Mouse (Mus musculus): Measurements from ENCODE around the gene Cbx8. TPM values are rescaled to one million over a fixed set of nuclear protein-coding genes. Genes with fewer than 3 reads are reported as not detected.
A peak's percentile ranks its signal among the peaks of the same experiment; 100 is the strongest.

Cbx8 gene
- polyA plus RNA-seq, 1 experiment from 2014 or later, result 7.8 TPM

DNA sequence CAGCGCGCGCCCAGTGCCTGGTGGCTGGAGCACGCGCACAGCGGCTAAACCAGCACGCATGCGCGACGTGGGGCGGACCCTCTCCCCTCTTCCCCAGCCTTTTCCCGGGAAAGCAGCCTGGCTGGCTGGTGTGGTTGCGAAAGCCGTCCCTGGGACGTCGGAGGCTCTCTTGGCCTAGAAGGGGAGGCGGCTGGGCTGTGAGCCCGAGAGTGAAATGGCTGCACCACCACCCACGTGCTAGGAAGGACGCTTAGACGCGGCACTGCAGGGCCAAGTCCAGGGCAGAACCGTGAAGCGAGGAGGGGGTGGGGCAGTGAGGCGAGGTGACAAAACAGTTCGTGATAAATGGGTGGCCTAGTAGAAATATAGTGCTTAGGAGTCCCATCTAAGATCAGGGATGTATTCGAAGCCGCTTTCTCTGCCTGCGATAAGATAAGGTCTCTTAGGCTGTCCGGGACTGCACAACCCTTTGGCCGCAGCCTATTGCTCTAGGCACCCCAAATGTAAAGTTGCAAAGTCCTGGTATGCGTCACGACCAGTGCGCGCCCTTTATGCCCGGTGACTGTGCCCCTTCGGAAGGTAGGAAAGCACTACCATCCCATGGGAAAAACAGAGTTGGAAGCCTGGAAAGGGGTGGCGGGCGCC is 6.0 kb upstream of the Cbx8 start:
- no peak for ATAC-seq (replicated peaks; ENCODE audit: insufficient number of reproducible peaks, low FRiP score, low TSS enrichment)
- Histone ChIP-seq H3K36me3 (ENCODE audit: control insufficient read depth, insufficient read depth, low read length) (no peaks in the 10 kb centered on the region), H3K27ac (ENCODE audit: low read depth, low read length) (no peak overlapping the region), H3K9me3 (replicated peaks; ENCODE audit: control insufficient read depth, low read length) (no peaks in the 10 kb centered on the region), H3K4me3 (ENCODE audit: low read depth, low read length) (peak overlapping the region; percentile 37), H3K27me3 (ENCODE audit: control insufficient read depth, insufficient read depth, low read length) (peaks cover 100% of the 10 kb centered on the region), H3K9ac (ENCODE audit: low read depth, low read length) (no peak overlapping the region; the same call in 1 of the 2 replicates), H3K4me1 (ENCODE audit: control insufficient read depth, insufficient read depth, low read length) (peaks cover 25% of the 10 kb centered on the region), H3K4me2 (peak overlapping the region; percentile 65)
- WGBS (ENCODE audit: insufficient replicate concordance), result 1% methylated on average over 39 of the region's 39 CpGs

DNA sequence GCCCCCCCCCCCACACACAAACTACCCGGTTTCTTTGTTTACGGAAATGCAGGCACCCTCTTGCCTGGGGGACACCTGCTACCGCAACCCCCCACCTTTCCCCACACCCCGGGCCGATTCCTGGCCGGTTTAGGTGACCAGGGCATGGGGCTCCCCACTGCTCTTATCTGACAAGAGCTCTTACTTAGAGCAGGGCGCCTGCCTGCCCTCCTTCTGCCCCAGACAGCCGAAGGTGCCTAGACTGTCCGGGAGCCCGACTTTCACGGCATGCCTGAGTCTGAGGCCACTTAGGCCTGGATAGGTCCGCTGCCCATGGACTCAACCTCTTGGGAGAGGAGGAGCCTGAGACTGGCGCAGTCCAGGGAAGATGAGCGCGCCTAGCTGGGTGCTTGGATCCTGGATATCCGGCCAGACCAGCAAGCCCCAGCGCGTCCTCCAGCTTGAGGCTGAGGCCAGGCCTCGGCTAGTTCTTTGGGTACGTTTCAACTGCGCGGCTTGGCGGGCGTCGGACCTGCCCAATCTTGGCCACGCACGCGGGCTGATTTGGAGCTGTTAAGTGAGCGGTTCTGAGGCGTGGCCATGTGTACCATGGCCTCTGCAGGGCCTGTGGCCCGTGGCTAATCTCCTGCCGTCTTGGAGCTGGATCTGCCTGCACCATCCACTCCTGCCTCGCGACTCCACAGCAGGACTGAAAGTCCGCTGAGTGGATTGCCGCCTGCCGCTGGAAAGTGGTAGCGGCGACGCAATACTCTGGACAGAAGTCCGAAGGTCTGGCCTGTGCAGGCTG is 4.0 kb upstream of the Cbx8 start:
- H3K9me3 ChIP-seq (replicated peaks; ENCODE audit: control insufficient read depth, low read length), result no peaks in the 10 kb centered on the region
- no peak for ATAC-seq (replicated peaks; ENCODE audit: insufficient number of reproducible peaks, low FRiP score, low TSS enrichment)
- H3K4me2 ChIP-seq, result peak overlapping the region; percentile 56
- peak overlapping the region; percentile 20 for H3K4me3 ChIP-seq (ENCODE audit: low read depth, low read length)
- peaks cover 32% of the 10 kb centered on the region for H3K4me1 ChIP-seq (ENCODE audit: control insufficient read depth, insufficient read depth, low read length)
- no peak overlapping the region for H3K27ac ChIP-seq (ENCODE audit: low read depth, low read length)
- 2% methylated on average over 41 of the region's 41 CpGs for WGBS (ENCODE audit: insufficient replicate concordance)
- peaks cover 85% of the 10 kb centered on the region for H3K27me3 ChIP-seq (ENCODE audit: control insufficient read depth, insufficient read depth, low read length)
- H3K9ac ChIP-seq (ENCODE audit: low read depth, low read length), result 0 out of 2 replicates have a peak overlapping the region, but pooled peaks have one; percentile 3
- H3K36me3 ChIP-seq (ENCODE audit: control insufficient read depth, insufficient read depth, low read length), result no peaks in the 10 kb centered on the region

DNA sequence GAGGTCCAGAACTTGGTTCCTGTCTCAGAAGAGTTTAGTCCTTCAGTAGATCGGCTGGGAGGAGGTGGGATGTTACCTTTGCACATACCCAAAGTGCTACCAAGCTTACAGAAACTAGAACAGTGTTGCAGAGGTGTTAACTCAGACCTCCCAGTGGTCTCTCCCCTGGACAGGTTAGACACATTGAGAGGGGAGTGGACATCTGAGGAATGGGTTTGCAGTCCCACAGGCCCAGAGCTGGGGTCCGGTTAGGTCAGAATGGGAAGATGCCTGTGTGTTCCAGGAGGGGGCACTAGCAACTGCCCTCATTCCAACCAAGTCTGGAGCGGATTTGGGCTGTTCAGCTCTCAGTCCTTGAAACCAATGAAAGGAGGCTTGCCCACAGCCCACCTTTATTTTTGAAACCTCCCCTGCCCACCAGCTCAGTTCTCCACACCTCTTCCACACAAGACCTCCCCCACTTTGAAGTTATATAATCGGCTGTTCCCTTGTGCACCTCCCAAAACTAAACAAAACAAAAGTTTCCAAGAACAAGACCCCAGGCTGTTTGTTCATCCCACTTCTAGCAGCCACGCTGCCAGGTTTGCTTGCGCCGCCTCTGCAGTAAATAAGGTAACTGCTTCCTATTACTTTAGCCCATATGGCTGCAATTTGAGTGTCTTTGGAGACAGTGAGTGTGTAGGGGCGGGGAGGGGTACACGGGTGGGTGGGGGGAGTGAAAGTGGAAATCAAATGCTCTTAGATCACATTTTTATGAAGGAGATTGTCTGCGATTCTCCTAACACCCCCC is 3.2 kb upstream of the Cbx8 start:
- Histone ChIP-seq H3K4me2 (peak overlapping the region; percentile 56), H3K36me3 (ENCODE audit: control insufficient read depth, insufficient read depth, low read length) (peaks cover 2% of the 10 kb centered on the region), H3K9ac (ENCODE audit: low read depth, low read length) (no peak overlapping the region), H3K4me3 (ENCODE audit: low read depth, low read length) (peak overlapping the region; percentile 20), H3K9me3 (replicated peaks; ENCODE audit: control insufficient read depth, low read length) (no peaks in the 10 kb centered on the region), H3K27me3 (ENCODE audit: control insufficient read depth, insufficient read depth, low read length) (peaks cover 84% of the 10 kb centered on the region), H3K27ac (ENCODE audit: low read depth, low read length) (no peak overlapping the region), H3K4me1 (ENCODE audit: control insufficient read depth, insufficient read depth, low read length) (peaks cover 39% of the 10 kb centered on the region)
- whole genome bisulfite sequencing (ENCODE audit: insufficient replicate concordance), result 4% methylated on average over 10 of the region's 10 CpGs
- no peak for ATAC-seq (replicated peaks; ENCODE audit: insufficient number of reproducible peaks, low FRiP score, low TSS enrichment)

DNA sequence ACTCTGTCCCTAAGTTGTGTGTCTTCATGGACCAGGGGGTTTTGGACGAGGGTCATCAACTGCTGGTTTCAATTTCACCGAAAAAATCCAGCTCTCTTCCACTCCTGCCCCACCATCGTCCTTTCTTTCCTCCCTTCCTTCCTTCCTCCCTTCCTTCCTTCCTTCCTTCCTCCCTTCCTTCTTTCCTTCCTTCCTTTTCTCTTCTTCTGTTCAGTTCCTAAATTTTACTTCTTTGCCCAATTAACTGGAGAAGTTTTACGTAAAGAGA is 2.4 kb upstream of the Cbx8 start:
- WGBS (ENCODE audit: insufficient replicate concordance), result 2% methylated on average over 4 of the region's 4 CpGs
- Histone ChIP-seq H3K4me3 (ENCODE audit: low read depth, low read length) (0 out of 2 replicates have a peak overlapping the region, but pooled peaks have one; percentile 56), H3K9ac (ENCODE audit: low read depth, low read length) (no peak overlapping the region)

DNA sequence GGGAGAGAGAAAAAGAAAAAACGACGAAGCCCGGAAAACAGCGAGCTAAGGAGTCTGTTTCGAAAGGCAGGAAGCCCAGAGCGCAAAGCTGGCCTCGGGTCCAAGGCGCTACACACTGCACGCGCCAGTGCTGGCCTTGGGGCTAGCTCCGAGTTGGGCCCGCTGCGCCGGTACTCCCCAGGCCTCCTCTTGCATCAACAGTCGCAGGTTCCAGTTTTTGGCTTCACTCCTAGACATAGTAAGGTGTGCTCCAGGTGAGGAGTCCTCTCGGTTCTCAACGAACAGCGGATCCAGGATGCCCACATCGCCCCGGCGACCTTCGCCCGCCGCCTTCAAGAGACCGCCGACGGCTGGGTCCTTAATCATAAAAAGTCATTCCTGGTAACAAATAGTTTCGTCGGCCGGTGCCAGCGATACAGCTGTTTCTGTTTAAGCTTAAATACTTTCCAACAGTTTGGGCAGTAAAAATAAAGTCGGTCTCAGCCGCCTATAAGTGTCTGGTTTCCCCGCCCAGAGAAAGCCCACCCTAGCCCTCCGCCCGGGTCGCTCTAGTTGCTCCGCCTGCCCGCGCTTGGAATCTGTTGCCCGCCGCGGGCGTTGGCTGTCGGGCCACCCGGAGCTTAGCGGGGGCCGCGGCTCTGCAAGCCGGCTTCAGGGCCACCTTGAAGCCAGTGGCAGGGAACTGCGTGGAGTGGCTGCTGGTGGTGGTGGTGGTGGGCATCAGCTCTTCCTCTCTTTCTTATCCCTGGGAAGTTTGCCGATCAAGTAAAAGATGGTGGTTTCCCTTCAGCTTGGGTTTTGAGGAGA is 1.9 kb upstream of the Cbx8 start:
- Histone ChIP-seq H3K4me1 (ENCODE audit: control insufficient read depth, insufficient read depth, low read length) (peaks cover 40% of the 10 kb centered on the region), H3K36me3 (ENCODE audit: control insufficient read depth, insufficient read depth, low read length) (peaks cover 4% of the 10 kb centered on the region), H3K4me3 (ENCODE audit: low read depth, low read length) (peak overlapping the region; percentile 56; the same call in 1 of the 2 replicates), H3K9ac (ENCODE audit: low read depth, low read length) (no peak overlapping the region), H3K27me3 (ENCODE audit: control insufficient read depth, insufficient read depth, low read length) (peaks cover 83% of the 10 kb centered on the region), H3K9me3 (replicated peaks; ENCODE audit: control insufficient read depth, low read length) (no peaks in the 10 kb centered on the region), H3K27ac (ENCODE audit: low read depth, low read length) (no peak overlapping the region), H3K4me2 (peak overlapping the region; percentile 27; the same call in 1 of the 2 replicates)
- WGBS (ENCODE audit: insufficient replicate concordance), result 1% methylated on average over 52 of the region's 52 CpGs
- ATAC-seq (replicated peaks; ENCODE audit: insufficient number of reproducible peaks, low FRiP score, low TSS enrichment), result no peak

More for the DNA sequence above, 2.4 kb upstream of the Cbx8 start:
- ATAC-seq (replicated peaks; ENCODE audit: insufficient number of reproducible peaks, low FRiP score, low TSS enrichment), result no peak
- no peaks in the 10 kb centered on the region for H3K9me3 ChIP-seq (replicated peaks; ENCODE audit: control insufficient read depth, low read length)
- peaks cover 40% of the 10 kb centered on the region for H3K4me1 ChIP-seq (ENCODE audit: control insufficient read depth, insufficient read depth, low read length)
- 0 out of 2 replicates have a peak overlapping the region, but pooled peaks have one; percentile 27 for H3K4me2 ChIP-seq
- peaks cover 4% of the 10 kb centered on the region for H3K36me3 ChIP-seq (ENCODE audit: control insufficient read depth, insufficient read depth, low read length)
- H3K27ac ChIP-seq (ENCODE audit: low read depth, low read length), result no peak overlapping the region
- H3K27me3 ChIP-seq (ENCODE audit: control insufficient read depth, insufficient read depth, low read length), result peaks cover 83% of the 10 kb centered on the region

DNA sequence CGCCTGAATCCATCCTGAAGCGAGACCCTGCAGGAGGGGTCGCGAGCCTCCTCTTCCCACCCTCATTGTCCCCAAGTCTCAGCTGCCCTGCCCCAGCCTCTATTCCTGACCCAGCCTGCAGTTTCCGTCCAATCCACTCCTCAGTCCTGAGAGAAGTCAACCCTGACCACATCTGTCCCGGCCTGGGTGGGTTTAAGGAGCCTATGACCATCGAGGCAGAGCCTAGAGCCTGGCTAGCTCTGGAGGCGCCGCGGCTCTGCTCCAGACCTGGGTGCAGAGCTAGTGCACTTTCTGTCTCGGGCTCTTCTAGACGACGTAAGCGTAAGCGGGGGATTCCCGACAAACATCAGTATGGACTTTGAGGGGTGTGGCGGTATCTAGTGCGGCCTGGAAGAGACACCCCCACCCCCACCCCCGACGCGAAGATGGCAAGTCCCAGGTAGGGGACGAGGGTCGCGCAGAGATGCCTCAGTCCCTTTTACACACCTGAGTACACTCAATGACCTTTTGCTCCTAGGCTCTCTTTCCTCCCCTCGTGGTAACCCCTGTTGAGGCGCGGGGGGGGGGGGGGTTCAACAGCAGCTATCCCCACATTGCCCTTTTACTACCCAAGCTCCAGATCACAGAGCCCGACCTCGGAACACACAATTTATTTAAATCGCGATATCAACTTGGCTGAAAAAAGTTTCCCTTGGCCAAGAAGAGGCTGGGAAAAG is 1.1 kb upstream of the Cbx8 start:
- no peak for ATAC-seq (replicated peaks; ENCODE audit: insufficient number of reproducible peaks, low FRiP score, low TSS enrichment)
- Histone ChIP-seq H3K4me1 (ENCODE audit: control insufficient read depth, insufficient read depth, low read length) (peaks cover 41% of the 10 kb centered on the region), H3K4me3 (ENCODE audit: low read depth, low read length) (peak overlapping the region; percentile 56), H3K27ac (ENCODE audit: low read depth, low read length) (no peak overlapping the region), H3K27me3 (ENCODE audit: control insufficient read depth, insufficient read depth, low read length) (peaks cover 82% of the 10 kb centered on the region), H3K9me3 (replicated peaks; ENCODE audit: control insufficient read depth, low read length) (no peaks in the 10 kb centered on the region), H3K4me2 (peak overlapping the region; percentile 80), H3K9ac (ENCODE audit: low read depth, low read length) (peak overlapping the region; percentile 36), H3K36me3 (ENCODE audit: control insufficient read depth, insufficient read depth, low read length) (peaks cover 4% of the 10 kb centered on the region)
- WGBS (ENCODE audit: insufficient replicate concordance), result under 1% methylated on average over 31 of the region's 31 CpGs

DNA sequence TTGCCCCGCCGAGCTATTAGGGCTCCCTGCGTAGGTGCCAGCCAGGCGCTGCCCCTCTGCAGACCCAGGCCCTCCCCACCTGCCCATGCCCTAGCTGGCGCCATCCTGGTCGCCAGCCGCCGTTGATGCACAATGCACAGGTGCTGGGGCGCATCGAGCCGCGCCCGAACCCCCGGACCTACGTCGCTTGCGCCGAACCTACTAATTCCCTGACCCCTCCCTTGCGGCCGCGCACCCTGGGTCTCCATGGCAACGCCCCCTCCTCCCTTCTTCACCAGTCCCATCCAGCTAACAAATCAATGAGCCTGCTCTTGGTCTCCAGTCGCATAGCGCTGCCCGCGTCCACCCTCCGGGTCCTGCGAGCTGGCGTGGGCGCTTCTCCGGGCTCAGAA is 552 bp upstream of the Cbx8 start:
- Histone ChIP-seq H3K4me1 (ENCODE audit: control insufficient read depth, insufficient read depth, low read length) (peaks cover 37% of the 10 kb centered on the region), H3K27me3 (ENCODE audit: control insufficient read depth, insufficient read depth, low read length) (peaks cover 82% of the 10 kb centered on the region), H3K9ac (ENCODE audit: low read depth, low read length) (peak overlapping the region; percentile 36), H3K4me3 (ENCODE audit: low read depth, low read length) (peak overlapping the region; percentile 56), H3K9me3 (replicated peaks; ENCODE audit: control insufficient read depth, low read length) (no peaks in the 10 kb centered on the region), H3K4me2 (peak overlapping the region; percentile 80), H3K36me3 (ENCODE audit: control insufficient read depth, insufficient read depth, low read length) (peaks cover 4% of the 10 kb centered on the region), H3K27ac (ENCODE audit: low read depth, low read length) (no peak overlapping the region)
- ATAC-seq (replicated peaks; ENCODE audit: insufficient number of reproducible peaks, low FRiP score, low TSS enrichment), result peak; percentile 44; the same call in 1 of the 2 replicates
- WGBS (ENCODE audit: insufficient replicate concordance), result under 1% methylated on average over 31 of the region's 31 CpGs
